Mouse (Mus musculus) gonadal fat pad, adult 2 months (tissue): ENCODE results near the gene Ppp1cb. TPM values are rescaled to one million over a fixed set of nuclear protein-coding genes. Genes with fewer than 3 reads are reported as not detected.

Experiments
- polyA plus RNA-seq: library from polyadenylated mRNA; depleted of rRNA; stranded (reverse); fragments of >200 nt; gene quantifications from 2 replicates; pipeline ENCODE4 v1.2.3, GENCODE M21; 2012; rRNA removed

Gene Ppp1cb
- polyA plus RNA-seq, 1 experiment: 33.8 TPM

Other genes with a start within 250 kb of the Ppp1cb start
- gene Plb1, start 226.1 kb upstream of the Ppp1cb start, polyA plus RNA-seq: 1.9 and 2.6 TPM in 2 replicates
- 2.3 and 2.9 TPM in 2 replicates for gene Yes1, start 152.3 kb downstream of the Ppp1cb start, polyA plus RNA-seq